Mouse (Mus musculus) thymus, adult 2 months (tissue): ENCODE data around the gene Elfn1. TPM values are rescaled to one million over a fixed set of nuclear protein-coding genes. Genes with fewer than 3 reads are reported as not detected.

Source experiments
- DNase-seq: peaks from one replicate; pipeline ENCODE4 v3.0.0; 2021
- H3K27ac ChIP-seq: fragments of 200-500 bp; 2 replicates; pipeline ENCODE4 v1.5.1; 2012; ENCODE audit warnings: low read length, control low read depth; ENCODE audit not compliant: control insufficient read depth, insufficient read depth
- H3K27me3 ChIP-seq: fragments of 200-500 bp; 2 replicates; pipeline ENCODE4 v1.6.1; 2012; ENCODE audit warnings: mild to moderate bottlenecking, low read length, moderate library complexity, mixed read lengths; ENCODE audit not compliant: control insufficient read depth, insufficient read depth
- H3K36me3 ChIP-seq: fragments of 200-500 bp; 2 replicates; pipeline ENCODE4 v1.6.1; 2012; ENCODE audit warnings: mild to moderate bottlenecking, low read length, moderate library complexity; ENCODE audit not compliant: control insufficient read depth, insufficient read depth
- H3K4me1 ChIP-seq: fragments of 200-500 bp; replicated peaks from 2 replicates; pipeline ENCODE4 v1.6.1; 2012; ENCODE audit warnings: low read length; ENCODE audit not compliant: control insufficient read depth, insufficient read depth
- H3K4me3 ChIP-seq: fragments of 200-500 bp; 2 replicates; pipeline ENCODE4 v1.5.1; 2012; ENCODE audit warnings: mild to moderate bottlenecking, low read length, control low read depth, moderate library complexity; ENCODE audit not compliant: control insufficient read depth, insufficient read depth
- CTCF ChIP-seq: fragments of 200-500 bp; IDR thresholded peaks from 2 replicates; pipeline ENCODE4 v1.5.1; 2012; ENCODE audit warnings: mild to moderate bottlenecking, control low read depth, low read length, moderate library complexity, borderline replicate concordance; ENCODE audit not compliant: control insufficient read depth, poor library complexity, insufficient read depth; ENCODE audit errors: extremely low read depth
- POLR2A ChIP-seq: fragments of 200-500 bp; IDR thresholded peaks from 2 replicates; pipeline ENCODE4 v1.6.1; 2012; ENCODE audit warnings: mild to moderate bottlenecking, low read length, control low read depth, moderate library complexity; ENCODE audit not compliant: control insufficient read depth, poor library complexity, insufficient read depth; ENCODE audit errors: extremely low read depth
- WGBS: fragments of 180-500 bp; shearing (Covaris S2); methylation state at CpG from one replicate; pipeline ENCODE4 v1.1.7; 2018; 5-methylcytosine and 5-hydroxymethylcytosine counted together
- polyA plus RNA-seq: library from polyadenylated mRNA; depleted of rRNA; stranded (reverse); fragments of >200 nt; gene quantifications from 2 replicates; pipeline ENCODE4 v1.2.3, GENCODE M21; 2012

Gene Elfn1
- polyA plus RNA-seq, 1 experiment: 0.77 TPM

DNA sequence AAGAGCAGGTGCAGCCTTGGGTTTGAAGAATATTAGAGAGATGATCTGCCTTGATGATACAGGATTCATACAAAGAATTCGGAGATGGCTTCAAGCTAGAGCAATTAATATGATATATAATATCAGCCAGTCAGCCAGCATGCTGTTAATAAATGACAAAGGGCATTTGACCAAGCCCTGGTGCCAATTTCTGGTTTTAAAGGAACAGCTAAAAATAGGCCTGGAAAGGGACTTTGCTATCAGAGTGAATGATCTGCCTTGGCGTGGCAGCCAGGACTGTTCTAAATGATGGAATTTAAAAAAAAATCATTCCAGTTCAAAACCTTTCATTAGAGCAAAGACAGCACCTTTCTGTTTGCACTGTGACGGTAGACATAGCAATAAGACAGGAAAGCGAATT is 52.0 kb downstream of the Elfn1 start:
- H3K4me3 ChIP-seq: no peak overlapping the region
- no peak for DNase-seq
- WGBS: 92% methylated on average over 4 of the region's 4 CpGs
- peaks cover 9% of the 10 kb centered on the region; the same call in 1 of the 2 replicates for H3K4me1 ChIP-seq
- no peak for TF ChIP-seq CTCF
- no peak for TF ChIP-seq POLR2A
- H3K27ac ChIP-seq: no peak overlapping the region
- H3K36me3 ChIP-seq: no peaks in the 10 kb centered on the region
- H3K27me3 ChIP-seq: no peaks in the 10 kb centered on the region

DNA sequence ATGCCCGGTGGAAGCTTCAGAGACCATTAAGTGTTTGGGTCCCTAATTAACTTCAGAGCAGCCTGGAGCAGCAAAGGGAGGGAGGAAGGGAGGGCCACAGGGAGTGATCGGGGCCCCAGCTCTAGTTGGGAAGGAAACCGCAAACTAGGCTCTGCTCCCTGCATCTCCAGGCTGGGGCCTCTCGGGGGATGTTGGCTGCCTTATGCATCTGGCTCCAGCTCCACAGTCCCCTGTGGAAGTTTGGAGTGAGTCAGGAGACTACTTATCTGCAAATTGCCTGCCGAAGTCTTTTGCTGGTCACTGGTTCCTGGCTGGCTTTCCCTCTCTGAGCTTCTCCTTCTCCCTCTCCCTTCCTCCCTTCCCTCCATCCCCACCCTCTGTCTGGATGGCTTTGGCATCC is 56.6 kb downstream of the Elfn1 start:
- Histone ChIP-seq H3K27me3 (no peaks in the 10 kb centered on the region), H3K27ac (no peak overlapping the region), H3K36me3 (no peaks in the 10 kb centered on the region), H3K4me1 (no peaks in the 10 kb centered on the region), H3K4me3 (no peak overlapping the region)
- TF ChIP-seq CTCF (no peak), POLR2A (no peak)
- WGBS: 85% methylated on average over 5 of the region's 5 CpGs
- DNase-seq: no peak

DNA sequence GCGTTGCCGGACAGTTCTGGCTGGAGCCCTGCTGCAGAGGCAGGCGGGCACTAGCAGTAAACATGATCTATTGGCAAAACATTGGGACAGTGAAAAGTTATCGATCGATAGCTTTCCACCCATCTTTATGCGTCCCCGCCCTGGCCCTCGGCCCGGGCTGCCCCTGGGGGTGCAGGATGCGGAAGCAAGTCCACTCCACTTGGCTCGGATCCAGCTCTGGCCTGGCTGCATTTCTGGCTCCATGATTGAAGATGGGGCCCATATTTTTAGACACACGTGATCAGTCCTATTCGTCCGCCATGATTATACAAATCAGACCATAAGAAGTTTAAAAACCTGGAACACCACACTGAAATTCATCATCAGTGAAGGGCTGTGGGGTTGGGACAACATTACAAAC is 57.9 kb downstream of the Elfn1 start:
- H3K4me1 ChIP-seq: no peaks in the 10 kb centered on the region
- TF ChIP-seq CTCF (no peak), POLR2A (no peak)
- no peaks in the 10 kb centered on the region for H3K36me3 ChIP-seq
- H3K27me3 ChIP-seq: no peaks in the 10 kb centered on the region
- H3K27ac ChIP-seq: no peak overlapping the region
- WGBS: 94% methylated on average over 14 of the region's 14 CpGs
- no peak overlapping the region for H3K4me3 ChIP-seq
- DNase-seq: no peak

DNA sequence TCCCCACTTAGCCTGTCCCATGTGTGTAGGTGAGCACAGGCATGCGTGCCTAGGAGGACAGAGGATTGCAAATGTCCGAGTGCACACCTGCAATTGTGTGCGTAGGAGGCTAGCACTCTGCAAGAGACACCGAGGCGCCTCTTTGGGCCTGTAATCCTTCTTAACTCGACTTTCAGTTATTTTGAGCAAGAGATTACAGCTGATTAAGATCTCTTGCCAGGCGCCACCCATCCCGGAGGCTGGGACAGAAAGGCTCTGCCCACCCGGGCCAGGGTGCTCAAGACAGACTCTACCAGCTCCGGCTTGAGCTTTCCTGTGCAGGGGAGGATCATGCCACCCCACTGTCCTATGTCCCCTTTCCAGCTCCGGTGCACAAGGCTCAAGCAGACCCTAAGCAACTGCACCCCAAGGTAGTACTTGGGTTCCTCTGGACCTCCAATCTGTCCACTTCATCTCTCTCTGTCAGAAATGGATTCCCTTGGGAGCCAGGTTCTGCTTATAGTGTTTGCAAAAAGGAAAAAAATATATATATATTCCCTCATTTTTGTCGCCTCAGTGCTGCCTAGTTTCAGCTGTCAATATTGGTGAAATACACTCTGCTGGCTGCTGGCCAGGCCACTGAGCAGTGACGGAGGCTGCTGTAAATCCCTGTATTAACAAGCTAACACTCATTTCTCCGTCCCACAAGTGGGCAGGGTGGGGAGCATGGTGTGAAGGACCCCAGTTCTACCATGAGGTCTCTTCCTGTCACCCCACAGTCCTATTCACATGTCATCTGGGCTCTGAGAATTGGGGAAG is 61.6 kb downstream of the Elfn1 start:
- TF ChIP-seq POLR2A: no peak
- TF ChIP-seq CTCF: no peak
- Histone ChIP-seq H3K27me3 (no peaks in the 10 kb centered on the region), H3K36me3 (no peaks in the 10 kb centered on the region), H3K4me3 (no peak overlapping the region), H3K4me1 (no peaks in the 10 kb centered on the region), H3K27ac (no peak overlapping the region)
- 86% methylated on average over 14 of the region's 14 CpGs for WGBS
- DNase-seq: no peak

DNA sequence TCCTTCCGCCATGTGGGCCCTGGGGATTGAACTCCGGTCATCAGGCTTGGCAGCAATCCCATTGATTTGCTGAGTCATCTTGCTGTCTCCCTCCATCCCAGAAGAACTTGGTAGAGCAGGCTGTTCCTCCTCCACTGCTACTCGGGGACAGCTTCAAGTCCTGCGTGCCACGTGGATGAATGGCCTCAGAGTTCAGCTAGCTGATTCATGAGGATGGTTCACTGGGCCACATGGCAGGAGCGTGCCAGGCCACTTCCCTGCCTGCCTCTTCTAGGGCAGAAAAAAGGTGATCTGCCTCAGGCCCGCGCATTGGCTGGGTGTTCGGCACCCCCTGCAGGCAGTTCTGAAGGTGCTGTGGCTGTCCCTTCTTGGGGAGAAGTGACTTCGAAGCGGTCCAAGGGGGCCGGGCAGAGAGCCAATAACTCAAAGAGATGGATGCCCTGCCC is 62.5 kb downstream of the Elfn1 start:
- 21% methylated on average over 12 of the region's 12 CpGs for WGBS
- no peak for TF ChIP-seq POLR2A
- peak; percentile 51; the same call in 1 of the 2 replicates for TF ChIP-seq CTCF
- no peaks in the 10 kb centered on the region for H3K27me3 ChIP-seq
- no peak overlapping the region for H3K27ac ChIP-seq
- peak; percentile 19 for DNase-seq
- no peaks in the 10 kb centered on the region for H3K4me1 ChIP-seq
- H3K36me3 ChIP-seq: no peaks in the 10 kb centered on the region
- H3K4me3 ChIP-seq: no peak overlapping the region

DNA sequence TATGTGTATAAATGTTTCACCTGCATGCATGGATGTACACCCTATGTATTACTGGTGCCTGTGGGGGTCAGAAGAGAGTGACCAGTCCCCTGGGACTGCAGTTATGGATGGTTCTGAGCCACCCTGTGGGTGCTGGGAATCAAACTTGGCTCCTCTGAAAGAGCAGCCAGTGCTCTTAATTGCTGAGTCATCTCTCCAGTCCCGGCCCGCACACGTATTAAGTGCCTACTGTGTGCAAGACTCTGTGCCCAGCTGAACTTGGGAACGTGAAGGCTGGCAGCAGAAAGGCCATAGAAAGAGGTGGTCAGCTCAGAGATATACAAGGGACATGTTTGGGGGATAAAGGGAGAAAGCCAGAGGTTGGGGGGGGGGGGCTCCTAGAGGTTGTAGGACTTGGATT is 68.8 kb downstream of the Elfn1 start:
- no peaks in the 10 kb centered on the region for H3K36me3 ChIP-seq
- no peaks in the 10 kb centered on the region for H3K4me1 ChIP-seq
- H3K27me3 ChIP-seq: no peaks in the 10 kb centered on the region
- TF ChIP-seq CTCF (no peak), POLR2A (no peak)
- no peak overlapping the region for H3K4me3 ChIP-seq
- no peak for DNase-seq
- 69% methylated on average over 4 of the region's 4 CpGs for WGBS
- H3K27ac ChIP-seq: no peak overlapping the region

DNA sequence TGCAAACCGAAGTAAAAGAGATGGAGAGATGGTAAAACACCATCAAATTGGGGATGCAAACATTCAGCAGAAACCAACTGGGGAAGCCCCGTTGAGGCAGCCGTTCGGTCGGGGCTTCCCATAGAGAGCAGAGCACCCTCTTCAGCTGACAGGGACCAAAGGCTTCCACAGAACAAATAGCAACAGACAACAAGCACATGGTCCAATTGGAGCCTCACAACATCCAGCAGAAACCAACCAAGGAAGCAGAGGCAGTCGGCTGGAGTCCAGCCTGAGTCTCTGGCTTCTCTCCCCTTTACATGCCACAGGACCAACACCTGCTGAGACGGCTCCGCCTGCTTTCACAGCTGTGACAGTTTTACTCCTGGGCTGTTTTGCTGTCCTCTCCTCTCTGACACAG is 69.7 kb downstream of the Elfn1 start:
- H3K27me3 ChIP-seq: no peaks in the 10 kb centered on the region
- no peak overlapping the region for H3K27ac ChIP-seq
- WGBS: 38% methylated on average over 8 of the region's 8 CpGs
- no peaks in the 10 kb centered on the region for H3K4me1 ChIP-seq
- DNase-seq: no peak
- TF ChIP-seq POLR2A: no peak
- TF ChIP-seq CTCF: no peak
- H3K36me3 ChIP-seq: no peaks in the 10 kb centered on the region
- no peak overlapping the region for H3K4me3 ChIP-seq
